Mouse (Mus musculus): ENCODE results near the gene Olfr420.

Olfr420 gene

DNA sequence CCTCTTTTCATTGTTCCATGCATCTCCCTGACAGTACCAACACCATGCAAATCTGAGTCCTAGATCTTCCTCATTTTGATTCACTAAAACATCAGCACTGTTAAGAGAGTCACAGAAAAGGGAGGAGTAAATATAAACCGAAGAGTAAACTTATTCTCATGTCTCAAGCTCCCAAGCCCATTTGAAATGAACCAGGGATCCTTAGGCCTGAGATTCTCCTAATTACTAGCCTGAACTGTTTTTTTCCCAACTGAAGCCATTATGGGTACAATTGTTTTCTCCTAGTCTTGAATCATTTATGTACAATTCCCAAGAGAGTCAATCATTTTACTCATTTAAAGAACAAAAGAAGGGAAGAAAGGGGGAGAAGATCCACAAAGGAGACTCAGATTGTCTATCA lies at the start of gene Olfr420:
Olfr420 (plus strand) TSS at position 301 of the 400 bp plus-strand sequence.
- no peak for DNase-seq (ENCODE audit: low read depth, low spot score)

GRCm38 (mm10) chr1:174121062-174121461 lies 34.4 kb upstream of the Olfr420 start, which contains the start of gene Olfr231:
TSS of gene Olfr231 (minus strand) at chr1:174121162.
- no peak for DNase-seq (ENCODE audit: low read depth, low spot score)

GRCm38 (mm10) chr1:174131217-174131616 lies 24.2 kb upstream of the Olfr420 start, which contains the start of gene Olfr424:
TSS of gene Olfr424 (plus strand) at chr1:174131517.
- no peak for DNase-seq (ENCODE audit: low read depth, low spot score)

DNA sequence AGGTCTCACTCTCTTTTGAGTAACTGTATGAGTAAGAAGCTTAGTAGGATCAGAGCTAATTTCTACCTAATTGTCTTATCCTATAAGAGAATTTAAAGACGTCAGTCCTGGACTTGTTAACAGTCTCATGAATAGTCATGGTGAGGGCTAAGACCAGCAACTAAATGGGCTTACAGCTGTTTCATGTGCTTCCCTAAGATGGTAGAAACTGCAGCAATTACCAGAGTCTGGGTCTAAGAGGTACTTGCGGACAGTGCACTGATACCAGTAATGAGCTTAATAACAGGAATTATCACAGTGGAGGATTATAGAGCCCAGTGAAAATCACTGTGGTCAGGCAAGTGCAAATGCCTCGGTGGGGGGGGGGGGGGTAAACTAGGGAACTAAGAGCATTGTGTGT lies 23.4 kb upstream of the Olfr420 start:
- DNase-seq (ENCODE audit: low read depth, low spot score), result no peak

DNA sequence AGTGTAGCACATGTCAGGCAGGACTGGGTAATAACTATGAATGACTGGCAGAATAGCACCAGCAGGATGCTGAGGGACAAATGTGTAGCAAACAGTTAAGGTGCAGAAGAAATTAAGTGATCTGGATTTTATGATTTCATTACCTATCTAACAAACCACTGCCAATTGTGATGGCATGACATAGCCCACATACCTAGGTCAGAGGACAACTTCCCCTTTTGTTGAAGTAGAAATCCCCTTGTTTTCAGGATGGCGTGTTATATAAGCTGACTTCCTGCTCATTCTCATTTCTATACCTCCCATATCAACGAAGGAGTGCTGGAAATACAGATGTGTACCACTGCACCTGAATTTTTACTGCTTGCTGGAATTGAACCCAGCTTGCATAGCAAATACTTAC lies 14.0 kb upstream of the Olfr420 start:
- no peak for DNase-seq (ENCODE audit: low read depth, low spot score)

DNA sequence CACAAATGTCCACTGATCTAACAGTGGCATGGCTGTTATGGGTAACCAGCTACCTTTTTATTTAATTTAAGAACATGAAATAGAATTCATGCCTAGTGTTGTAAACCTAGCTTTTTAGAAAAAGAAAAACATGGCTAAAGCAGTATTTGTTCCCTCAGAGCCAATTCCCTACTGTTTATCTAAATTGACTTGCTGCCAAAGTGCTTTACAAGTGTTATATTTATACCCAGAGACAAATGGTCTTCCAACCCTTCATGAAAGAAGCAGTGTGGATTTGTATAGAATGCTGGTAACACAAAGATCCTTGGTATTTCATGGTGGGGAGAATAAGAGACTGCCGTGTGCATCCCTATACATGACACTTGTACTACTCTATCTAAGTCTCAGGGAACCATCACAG lies 8.7 kb upstream of the Olfr420 start:
- DNase-seq (ENCODE audit: low read depth, low spot score), result no peak

GRCm38 (mm10) chr1:174149289-174149688 lies 6.1 kb upstream of the Olfr420 start:
- no peak for DNase-seq (ENCODE audit: low read depth, low spot score)

- DNase-seq (ENCODE audit: low read depth, low spot score), result no peak
Observed at GRCm38 (mm10) chr1:174157622-174158021, 2.2 kb downstream of the Olfr420 start.

GRCm38 (mm10) chr1:174158512-174158911 lies 3.1 kb downstream of the Olfr420 start:
- no peak for DNase-seq (ENCODE audit: low read depth, low spot score)

GRCm38 (mm10) chr1:174159095-174159494 lies 3.7 kb downstream of the Olfr420 start:
- DNase-seq (ENCODE audit: low read depth, low spot score), result no peak

DNA sequence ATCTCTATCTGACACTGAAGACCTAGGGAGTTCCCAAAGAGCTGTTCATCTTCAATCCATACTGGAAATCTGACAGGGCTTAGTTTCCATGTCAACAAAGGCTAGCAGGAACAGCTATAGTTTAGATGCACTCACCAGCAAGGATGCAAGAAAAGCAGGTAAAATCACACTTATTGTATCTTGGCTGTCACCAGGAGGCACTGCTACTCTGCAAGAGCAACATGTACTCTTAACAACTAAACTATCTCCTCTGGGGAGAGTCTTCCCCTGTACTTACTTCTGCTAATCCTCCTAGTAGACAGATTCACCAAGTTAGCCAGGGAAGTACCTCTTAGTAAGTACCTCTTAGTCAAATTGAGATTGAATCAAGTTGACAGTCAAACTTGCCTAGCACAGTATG lies 13.6 kb downstream of the Olfr420 start:
- no peak for DNase-seq (ENCODE audit: low read depth, low spot score)

DNA sequence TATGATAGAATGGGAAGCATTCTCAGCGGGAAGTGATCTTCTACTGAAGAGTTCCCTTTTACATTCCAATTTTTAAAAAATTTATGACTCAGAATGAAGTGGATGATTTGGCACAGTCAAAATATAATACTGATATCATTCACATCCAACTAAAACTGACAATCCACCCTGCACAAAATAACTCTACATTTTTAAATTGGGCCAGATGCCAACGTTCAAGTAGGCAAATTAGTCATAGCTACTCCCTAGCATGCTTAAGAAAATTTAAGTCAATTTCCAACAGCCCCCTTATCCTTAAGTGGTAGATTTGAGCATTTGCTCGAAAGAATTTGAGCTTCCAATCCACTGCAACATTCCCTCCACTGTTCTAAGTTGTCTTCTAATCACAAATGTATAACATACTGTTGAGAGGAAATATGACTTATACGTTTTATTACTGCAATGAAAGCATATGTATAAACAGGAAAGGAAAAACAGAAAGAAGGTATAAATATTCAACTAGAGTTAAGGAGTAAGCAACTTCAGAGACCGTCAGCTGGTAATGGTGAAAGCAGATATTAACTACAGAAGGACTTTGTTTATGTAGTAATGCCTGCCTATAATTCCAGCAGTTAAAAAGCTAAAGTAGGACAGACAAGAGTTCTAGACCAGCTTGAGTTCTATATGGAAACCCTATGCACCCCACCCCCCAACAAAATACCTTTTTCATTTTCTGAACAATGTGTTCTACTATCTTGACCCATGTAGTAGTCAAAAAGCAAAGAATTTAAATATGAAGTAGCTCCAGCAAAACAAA lies 15.5 kb downstream of the Olfr420 start:
- no peak for DNase-seq (ENCODE audit: low read depth, low spot score)

GRCm38 (mm10) chr1:174171537-174171936 lies 16.1 kb downstream of the Olfr420 start:
- DNase-seq (ENCODE audit: low read depth, low spot score), result no peak

DNA sequence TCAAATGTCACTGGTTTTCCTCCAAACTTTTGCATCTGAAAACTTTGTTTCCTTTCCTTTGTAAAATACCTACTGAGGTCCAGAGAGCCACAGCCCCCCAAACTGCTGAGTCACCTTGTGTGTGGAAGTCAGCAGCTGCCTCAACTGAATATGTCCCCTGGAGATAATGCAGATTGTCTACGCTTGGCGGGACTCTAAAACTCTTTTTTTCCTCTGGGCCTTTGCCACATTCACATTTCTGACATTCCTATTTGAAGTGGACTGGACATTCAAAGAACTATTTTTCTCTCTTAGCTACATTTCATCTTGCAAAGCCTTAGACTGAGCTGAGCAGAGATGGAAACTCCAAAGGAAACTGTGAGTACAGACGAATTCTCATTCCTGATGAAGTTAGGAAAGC lies 17.2 kb downstream of the Olfr420 start, which contains the start of gene Spta1:
Spta1 (plus strand) TSS at position 172 of the 400 bp plus-strand sequence.
- DNase-seq (ENCODE audit: low read depth, low spot score), result no peak

DNA sequence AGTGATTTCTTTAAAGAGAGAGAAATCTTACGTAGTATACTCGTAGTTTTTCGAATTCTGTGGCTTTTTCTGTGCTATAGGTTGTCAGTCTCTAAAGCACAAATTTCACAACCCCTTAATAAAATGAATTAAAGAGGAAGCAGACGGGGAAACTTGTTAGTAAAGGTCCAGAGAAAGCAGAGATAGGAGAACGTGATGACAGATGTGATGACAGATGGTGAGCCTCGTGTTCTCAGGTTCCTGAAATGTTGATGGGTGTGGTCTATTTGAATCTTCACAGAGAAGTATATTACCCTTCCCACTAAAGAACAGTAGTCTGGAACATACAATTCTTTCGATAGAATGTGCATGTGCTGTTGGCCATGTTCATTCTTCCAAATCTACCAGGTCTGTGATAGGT lies 49.3 kb downstream of the Olfr420 start:
- no peak for DNase-seq (ENCODE audit: low read depth, low spot score)
